Mouse (Mus musculus): ENCODE results near the gene Pkd1l2.

The Pkd1l2 gene

DNA sequence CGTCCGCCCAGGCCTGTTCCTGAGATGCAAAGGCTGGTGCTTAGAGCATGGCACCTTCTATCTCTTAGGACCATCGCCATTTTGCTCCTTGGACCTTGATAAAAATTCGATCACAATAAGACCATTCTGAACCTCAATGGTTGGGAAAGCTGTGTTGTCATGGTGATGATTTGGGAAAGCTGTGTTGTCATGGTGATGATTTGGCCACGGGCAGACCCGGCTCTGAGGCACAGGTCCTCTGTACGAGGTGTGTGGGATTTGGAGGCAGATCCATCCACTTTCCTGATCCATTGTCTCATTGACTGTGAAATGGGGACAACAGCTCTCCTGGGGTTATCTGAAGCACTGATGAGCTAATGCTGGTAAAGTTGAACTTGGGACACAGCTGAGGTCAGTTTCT lies 42.4 kb downstream of the Pkd1l2 start:
- Histone ChIP-seq H3K4me1 (replicated peaks; ENCODE audit: low read depth, low read length) (peaks cover 7% of the 10 kb centered on the region), H3K36me3 (ENCODE audit: insufficient read depth, low read length) (no peaks in the 10 kb centered on the region), H3K27me3 (ENCODE audit: insufficient read depth, low read length) (peaks cover 34% of the 10 kb centered on the region), H3K9me3 (ENCODE audit: low read length) (no peaks in the 10 kb centered on the region), H3K4me3 (replicated peaks; ENCODE audit: low read length) (no peak overlapping the region)
- TF ChIP-seq POU5F1 (IDR thresholded peaks at IDR 0.05; ENCODE audit: borderline replicate concordance, low read length) (no peak), NANOG (IDR thresholded peaks at IDR 0.05; ENCODE audit: borderline replicate concordance, low read length) (no peak), CTCF (conservative IDR thresholded peaks at IDR 0.05; ENCODE audit: low read length) (no peak)

GRCm38 (mm10) chr8:117037374-117037935 lies 44.8 kb downstream of the Pkd1l2 start:
- no peak for TF ChIP-seq POU5F1 (IDR thresholded peaks at IDR 0.05; ENCODE audit: borderline replicate concordance, low read length)
- TF ChIP-seq CTCF (conservative IDR thresholded peaks at IDR 0.05; ENCODE audit: low read length): no peak
- TF ChIP-seq NANOG (IDR thresholded peaks at IDR 0.05; ENCODE audit: borderline replicate concordance, low read length): no peak

GRCm38 (mm10) chr8:117033393-117033792 lies 48.9 kb downstream of the Pkd1l2 start:
- H3K4me1 ChIP-seq (replicated peaks; ENCODE audit: low read depth, low read length): peaks cover 25% of the 10 kb centered on the region
- peaks cover 13% of the 10 kb centered on the region for H3K27me3 ChIP-seq (ENCODE audit: insufficient read depth, low read length)
- TF ChIP-seq CTCF (conservative IDR thresholded peaks at IDR 0.05; ENCODE audit: low read length) (no peak), NANOG (IDR thresholded peaks at IDR 0.05; ENCODE audit: borderline replicate concordance, low read length) (no peak), POU5F1 (IDR thresholded peaks at IDR 0.05; ENCODE audit: borderline replicate concordance, low read length) (no peak)
- no peaks in the 10 kb centered on the region for H3K36me3 ChIP-seq (ENCODE audit: insufficient read depth, low read length)
- H3K4me3 ChIP-seq (replicated peaks; ENCODE audit: low read length): no peak overlapping the region
- no peaks in the 10 kb centered on the region for H3K9me3 ChIP-seq (ENCODE audit: low read length)

More at GRCm38 (mm10) chr8:117037374-117037935, 44.8 kb downstream of the Pkd1l2 start:
- no peaks in the 10 kb centered on the region for H3K9me3 ChIP-seq (ENCODE audit: low read length)
- H3K36me3 ChIP-seq (ENCODE audit: insufficient read depth, low read length): no peaks in the 10 kb centered on the region
- H3K4me1 ChIP-seq (replicated peaks; ENCODE audit: low read depth, low read length): peaks cover 7% of the 10 kb centered on the region
- no peak overlapping the region for H3K4me3 ChIP-seq (replicated peaks; ENCODE audit: low read length)
- H3K27me3 ChIP-seq (ENCODE audit: insufficient read depth, low read length): peaks cover 17% of the 10 kb centered on the region

- Histone ChIP-seq H3K4me3 (replicated peaks; ENCODE audit: low read length) (no peak overlapping the region), H3K4me1 (replicated peaks; ENCODE audit: low read depth, low read length) (peaks cover 30% of the 10 kb centered on the region), H3K27me3 (ENCODE audit: insufficient read depth, low read length) (peaks cover 20% of the 10 kb centered on the region), H3K9me3 (ENCODE audit: low read length) (no peaks in the 10 kb centered on the region), H3K36me3 (ENCODE audit: insufficient read depth, low read length) (no peaks in the 10 kb centered on the region)
- TF ChIP-seq POU5F1 (IDR thresholded peaks at IDR 0.05; ENCODE audit: borderline replicate concordance, low read length) (no peak), CTCF (conservative IDR thresholded peaks at IDR 0.05; ENCODE audit: low read length) (no peak), NANOG (IDR thresholded peaks at IDR 0.05; ENCODE audit: borderline replicate concordance, low read length) (no peak)
These were observed 49.6 kb downstream of the Pkd1l2 start for GRCm38 (mm10) chr8:117032609-117033008.

DNA sequence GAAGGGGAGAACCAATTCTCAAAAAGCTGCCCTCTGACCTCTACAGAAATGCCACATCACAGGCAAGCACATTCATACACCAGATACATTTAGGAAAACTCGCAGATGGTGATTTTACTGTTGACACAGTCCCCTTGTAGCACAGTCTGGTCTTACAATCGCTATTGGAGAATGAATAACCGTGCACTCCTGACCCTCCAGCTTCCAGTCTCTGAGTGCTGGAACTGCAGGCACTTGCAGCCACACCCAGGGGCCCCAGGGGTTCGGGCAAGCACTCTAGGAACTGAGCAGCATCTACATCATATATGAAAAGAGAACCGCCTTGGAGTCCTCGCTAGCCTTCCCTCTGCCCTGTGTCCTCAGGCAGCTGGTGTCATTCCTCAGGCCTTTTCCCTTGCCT lies 50.8 kb downstream of the Pkd1l2 start:
- Histone ChIP-seq H3K4me3 (replicated peaks; ENCODE audit: low read length) (no peak overlapping the region), H3K36me3 (ENCODE audit: insufficient read depth, low read length) (no peaks in the 10 kb centered on the region), H3K4me1 (replicated peaks; ENCODE audit: low read depth, low read length) (peaks cover 30% of the 10 kb centered on the region), H3K27me3 (ENCODE audit: insufficient read depth, low read length) (peaks cover 21% of the 10 kb centered on the region), H3K9me3 (ENCODE audit: low read length) (peaks cover under 1% of the 10 kb centered on the region; the same call in 1 of the 2 replicates)
- no peak for TF ChIP-seq POU5F1 (IDR thresholded peaks at IDR 0.05; ENCODE audit: borderline replicate concordance, low read length)
- no peak for TF ChIP-seq CTCF (conservative IDR thresholded peaks at IDR 0.05; ENCODE audit: low read length)
- no peak for TF ChIP-seq NANOG (IDR thresholded peaks at IDR 0.05; ENCODE audit: borderline replicate concordance, low read length)

DNA sequence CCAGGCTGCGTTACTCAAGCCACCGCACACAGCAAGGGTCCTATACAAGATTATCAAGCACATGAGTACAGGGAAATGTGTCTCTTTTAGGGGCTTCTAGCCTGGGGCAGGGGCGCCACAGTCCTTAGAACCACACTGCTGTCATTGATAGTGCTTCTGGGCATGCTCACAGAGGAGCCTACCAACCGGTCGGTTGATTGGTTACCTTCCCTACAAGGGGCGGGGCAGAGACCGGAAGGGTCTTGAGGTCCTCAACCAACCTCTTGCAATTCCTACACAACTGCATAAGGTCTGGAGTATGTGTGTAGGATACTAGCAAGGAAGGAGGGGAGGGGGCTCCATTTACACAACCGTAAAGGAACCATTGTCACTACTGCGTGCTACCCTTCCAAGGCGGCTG lies 53.6 kb downstream of the Pkd1l2 start:
- no peak for TF ChIP-seq NANOG (IDR thresholded peaks at IDR 0.05; ENCODE audit: borderline replicate concordance, low read length)
- no peak for TF ChIP-seq POU5F1 (IDR thresholded peaks at IDR 0.05; ENCODE audit: borderline replicate concordance, low read length)
- TF ChIP-seq CTCF (conservative IDR thresholded peaks at IDR 0.05; ENCODE audit: low read length): no peak

DNA sequence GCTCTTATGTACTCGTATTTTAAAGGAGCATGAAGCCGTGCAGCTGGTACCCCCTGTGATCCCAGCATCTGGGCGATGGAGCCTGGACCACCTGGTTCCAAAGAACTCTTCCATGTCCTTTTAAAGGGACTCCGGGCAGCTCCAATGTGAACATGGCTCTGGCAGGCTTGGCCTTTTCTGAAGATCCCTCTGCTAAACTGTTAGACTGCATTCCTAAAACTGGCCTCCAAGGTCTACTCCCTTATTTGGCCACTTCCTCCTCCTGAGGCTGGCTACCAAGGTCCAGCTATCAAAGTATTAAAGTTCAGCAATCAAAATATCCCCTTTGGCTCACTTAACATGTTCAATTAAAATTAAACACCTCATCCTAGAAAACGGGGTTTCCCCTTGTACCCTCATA lies 54.6 kb downstream of the Pkd1l2 start:
- TF ChIP-seq NANOG (IDR thresholded peaks at IDR 0.05; ENCODE audit: borderline replicate concordance, low read length) (no peak), POU5F1 (IDR thresholded peaks at IDR 0.05; ENCODE audit: borderline replicate concordance, low read length) (no peak), CTCF (conservative IDR thresholded peaks at IDR 0.05; ENCODE audit: low read length) (no peak)
- no peaks in the 10 kb centered on the region for H3K36me3 ChIP-seq (ENCODE audit: insufficient read depth, low read length)
- peaks cover 30% of the 10 kb centered on the region for H3K4me1 ChIP-seq (replicated peaks; ENCODE audit: low read depth, low read length)

More for the DNA sequence above, 53.6 kb downstream of the Pkd1l2 start:
- peaks cover 23% of the 10 kb centered on the region for H3K27me3 ChIP-seq (ENCODE audit: insufficient read depth, low read length)
- peaks cover 30% of the 10 kb centered on the region for H3K4me1 ChIP-seq (replicated peaks; ENCODE audit: low read depth, low read length)
- H3K36me3 ChIP-seq (ENCODE audit: insufficient read depth, low read length): no peaks in the 10 kb centered on the region
- H3K9me3 ChIP-seq (ENCODE audit: low read length): peaks cover 5% of the 10 kb centered on the region; the same call in 1 of the 2 replicates
- H3K4me3 ChIP-seq (replicated peaks; ENCODE audit: low read length): no peak overlapping the region; the same call in 1 of the 2 replicates

DNA sequence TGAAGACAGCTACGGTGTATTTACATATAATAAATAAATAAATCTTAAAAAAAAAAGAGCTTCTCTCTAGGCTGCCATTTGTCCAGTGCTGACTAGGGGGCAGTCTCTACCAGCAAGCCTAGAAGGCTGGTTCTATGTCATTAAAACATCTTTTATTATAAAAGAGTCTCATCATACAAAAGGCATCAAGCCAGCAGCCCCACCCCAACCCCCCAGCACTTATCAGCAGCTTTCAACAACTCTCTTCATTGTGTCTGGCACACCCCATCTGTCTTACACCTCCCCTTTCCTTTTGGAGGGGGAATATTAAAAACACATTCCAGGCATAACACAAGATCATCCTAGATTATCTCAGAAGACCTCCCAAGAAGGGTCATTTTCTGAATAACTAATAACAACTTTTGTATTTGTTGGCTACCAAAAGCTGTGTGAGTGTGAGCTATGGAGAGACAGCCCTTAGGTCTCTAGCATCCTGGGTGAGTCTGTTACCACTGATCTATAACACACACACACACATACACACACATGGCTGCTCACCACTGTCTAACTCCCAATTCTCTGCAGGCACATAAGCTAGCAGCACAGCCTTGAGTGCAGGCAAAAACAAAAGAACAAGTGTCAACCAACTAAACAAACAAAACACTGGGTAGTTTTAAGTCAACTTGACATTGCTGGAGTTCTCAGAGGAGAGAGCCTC lies 59.8 kb downstream of the Pkd1l2 start:
- Histone ChIP-seq H3K4me1 (replicated peaks; ENCODE audit: low read depth, low read length) (peaks cover 29% of the 10 kb centered on the region), H3K27me3 (ENCODE audit: insufficient read depth, low read length) (peaks cover 35% of the 10 kb centered on the region), H3K4me3 (replicated peaks; ENCODE audit: low read length) (no peak overlapping the region), H3K9me3 (ENCODE audit: low read length) (peaks cover 5% of the 10 kb centered on the region; the same call in 1 of the 2 replicates), H3K36me3 (ENCODE audit: insufficient read depth, low read length) (no peaks in the 10 kb centered on the region)
- TF ChIP-seq POU5F1 (IDR thresholded peaks at IDR 0.05; ENCODE audit: borderline replicate concordance, low read length): no peak
- TF ChIP-seq CTCF (conservative IDR thresholded peaks at IDR 0.05; ENCODE audit: low read length): no peak; the same call in 1 of the 2 replicates
- TF ChIP-seq NANOG (IDR thresholded peaks at IDR 0.05; ENCODE audit: borderline replicate concordance, low read length): no peak

More for the DNA sequence above, 54.6 kb downstream of the Pkd1l2 start:
- H3K27me3 ChIP-seq (ENCODE audit: insufficient read depth, low read length): peaks cover 26% of the 10 kb centered on the region
- no peak overlapping the region for H3K4me3 ChIP-seq (replicated peaks; ENCODE audit: low read length)
- H3K9me3 ChIP-seq (ENCODE audit: low read length): peaks cover 5% of the 10 kb centered on the region; the same call in 1 of the 2 replicates
